Mouse (Mus musculus): Measurements from ENCODE around the gene Phka2. TPM values are rescaled to one million over a fixed set of nuclear protein-coding genes. Genes with fewer than 3 reads are reported as not detected.

Gene Phka2
- total and polyA plus RNA-seq, 2 experiments, result 15.2 to 28.6 TPM

GRCm38 (mm10) chrX:160516027-160516426 lies 14.1 kb downstream of the Phka2 start:
- no peak overlapping the region for H3K27ac ChIP-seq (replicated peaks; ENCODE audit: insufficient read depth, low read depth, low read length)
- no peak for DNase-seq (ENCODE audit: extremely low read depth, low read depth, low spot score)
- H3K79me2 ChIP-seq (ENCODE audit: control insufficient read depth, insufficient read depth, low read length), result no peaks in the 10 kb centered on the region
- H3K9ac ChIP-seq (ENCODE audit: low read depth, low read length), result no peak overlapping the region
- no peak for TF ChIP-seq POLR2A (IDR thresholded peaks at IDR 0.05; ENCODE audit: extremely low read depth, insufficient read depth, low read length)
- TF ChIP-seq CTCF (IDR thresholded peaks at IDR 0.05; ENCODE audit: low read depth, low read length), result no peak
- no peaks in the 10 kb centered on the region for H3K27me3 ChIP-seq (ENCODE audit: control insufficient read depth, insufficient read depth, low read length)
- H3K4me1 ChIP-seq (ENCODE audit: control insufficient read depth, insufficient read depth, low read length), result no peaks in the 10 kb centered on the region
- H3K4me3 ChIP-seq (ENCODE audit: insufficient read depth, low read depth, low read length), result no peak overlapping the region
- H3K36me3 ChIP-seq (ENCODE audit: control insufficient read depth, insufficient read depth, low read length), result no peaks in the 10 kb centered on the region

- DNase-seq (ENCODE audit: extremely low read depth, low read depth, low spot score), result peak; percentile 2
- H3K9ac ChIP-seq (ENCODE audit: low read depth, low read length), result no peak overlapping the region
- no peak overlapping the region for H3K4me3 ChIP-seq (ENCODE audit: insufficient read depth, low read depth, low read length)
- TF ChIP-seq CTCF (IDR thresholded peaks at IDR 0.05; ENCODE audit: low read depth, low read length) (no peak), POLR2A (IDR thresholded peaks at IDR 0.05; ENCODE audit: extremely low read depth, insufficient read depth, low read length) (no peak)
- no peak overlapping the region for H3K27ac ChIP-seq (replicated peaks; ENCODE audit: insufficient read depth, low read depth, low read length)
- H3K36me3 ChIP-seq (ENCODE audit: control insufficient read depth, insufficient read depth, low read length), result peaks cover 4% of the 10 kb centered on the region; the same call in 1 of the 2 replicates
- H3K27me3 ChIP-seq (ENCODE audit: control insufficient read depth, insufficient read depth, low read length), result no peaks in the 10 kb centered on the region
- H3K4me1 ChIP-seq (ENCODE audit: control insufficient read depth, insufficient read depth, low read length), result peaks cover 3% of the 10 kb centered on the region; the same call in 1 of the 2 replicates
- H3K79me2 ChIP-seq (ENCODE audit: control insufficient read depth, insufficient read depth, low read length), result no peaks in the 10 kb centered on the region
- WGBS, result 90% methylated on average over 2 of the region's 2 CpGs
Measured at GRCm38 (mm10) chrX:160542772-160543171, 40.8 kb downstream of the Phka2 start.

- no peak for DNase-seq (ENCODE audit: extremely low read depth, low read depth, low spot score)
- Histone ChIP-seq H3K79me2 (ENCODE audit: control insufficient read depth, insufficient read depth, low read length) (no peaks in the 10 kb centered on the region), H3K4me3 (ENCODE audit: insufficient read depth, low read depth, low read length) (no peak overlapping the region), H3K9ac (ENCODE audit: low read depth, low read length) (no peak overlapping the region), H3K4me1 (ENCODE audit: control insufficient read depth, insufficient read depth, low read length) (peaks cover 3% of the 10 kb centered on the region; the same call in 1 of the 2 replicates), H3K27ac (replicated peaks; ENCODE audit: insufficient read depth, low read depth, low read length) (no peak overlapping the region), H3K36me3 (ENCODE audit: control insufficient read depth, insufficient read depth, low read length) (peaks cover 3% of the 10 kb centered on the region; the same call in 1 of the 2 replicates), H3K27me3 (ENCODE audit: control insufficient read depth, insufficient read depth, low read length) (no peaks in the 10 kb centered on the region)
- TF ChIP-seq CTCF (IDR thresholded peaks at IDR 0.05; ENCODE audit: low read depth, low read length), result no peak
- TF ChIP-seq POLR2A (IDR thresholded peaks at IDR 0.05; ENCODE audit: extremely low read depth, insufficient read depth, low read length), result no peak
- 87% methylated on average over 1 of the region's 1 CpGs for WGBS
Measured at GRCm38 (mm10) chrX:160548875-160549274, 46.9 kb downstream of the Phka2 start.

- no peak overlapping the region for H3K9ac ChIP-seq (ENCODE audit: low read depth, low read length)
- no peaks in the 10 kb centered on the region for H3K4me1 ChIP-seq (ENCODE audit: control insufficient read depth, insufficient read depth, low read length)
- H3K27ac ChIP-seq (replicated peaks; ENCODE audit: insufficient read depth, low read depth, low read length), result no peak overlapping the region
- no peak overlapping the region for H3K4me3 ChIP-seq (ENCODE audit: insufficient read depth, low read depth, low read length)
- H3K36me3 ChIP-seq (ENCODE audit: control insufficient read depth, insufficient read depth, low read length), result peaks cover 12% of the 10 kb centered on the region
- no peaks in the 10 kb centered on the region for H3K27me3 ChIP-seq (ENCODE audit: control insufficient read depth, insufficient read depth, low read length)
- DNase-seq (ENCODE audit: extremely low read depth, low read depth, low spot score), result no peak
- H3K79me2 ChIP-seq (ENCODE audit: control insufficient read depth, insufficient read depth, low read length), result no peaks in the 10 kb centered on the region
- no peak for TF ChIP-seq POLR2A (IDR thresholded peaks at IDR 0.05; ENCODE audit: extremely low read depth, insufficient read depth, low read length)
- TF ChIP-seq CTCF (IDR thresholded peaks at IDR 0.05; ENCODE audit: low read depth, low read length), result no peak
- WGBS, result 86% methylated on average over 4 of the region's 4 CpGs
Measured at GRCm38 (mm10) chrX:160552066-160552465, 50.1 kb downstream of the Phka2 start.

- Histone ChIP-seq H3K4me1 (ENCODE audit: control insufficient read depth, insufficient read depth, low read length) (no peaks in the 10 kb centered on the region), H3K27me3 (ENCODE audit: control insufficient read depth, insufficient read depth, low read length) (no peaks in the 10 kb centered on the region), H3K9ac (ENCODE audit: low read depth, low read length) (no peak overlapping the region), H3K79me2 (ENCODE audit: control insufficient read depth, insufficient read depth, low read length) (no peaks in the 10 kb centered on the region), H3K27ac (replicated peaks; ENCODE audit: insufficient read depth, low read depth, low read length) (no peak overlapping the region), H3K4me3 (ENCODE audit: insufficient read depth, low read depth, low read length) (no peak overlapping the region), H3K36me3 (ENCODE audit: control insufficient read depth, insufficient read depth, low read length) (peaks cover 3% of the 10 kb centered on the region; the same call in 1 of the 2 replicates)
- no peak for DNase-seq (ENCODE audit: extremely low read depth, low read depth, low spot score)
- WGBS, result 88% methylated on average over 5 of the region's 5 CpGs
- TF ChIP-seq CTCF (IDR thresholded peaks at IDR 0.05; ENCODE audit: low read depth, low read length) (no peak), POLR2A (IDR thresholded peaks at IDR 0.05; ENCODE audit: extremely low read depth, insufficient read depth, low read length) (no peak)
Measured at GRCm38 (mm10) chrX:160583589-160583988, 81.6 kb downstream of the Phka2 start.

- H3K4me1 ChIP-seq (ENCODE audit: control insufficient read depth, insufficient read depth, low read length), result no peaks in the 10 kb centered on the region
- DNase-seq (ENCODE audit: extremely low read depth, low read depth, low spot score), result no peak
- no peak overlapping the region for H3K27ac ChIP-seq (replicated peaks; ENCODE audit: insufficient read depth, low read depth, low read length)
- no peak overlapping the region for H3K9ac ChIP-seq (ENCODE audit: low read depth, low read length)
- no peak for TF ChIP-seq POLR2A (IDR thresholded peaks at IDR 0.05; ENCODE audit: extremely low read depth, insufficient read depth, low read length)
- WGBS, result 98% methylated on average over 4 of the region's 4 CpGs
- no peaks in the 10 kb centered on the region for H3K27me3 ChIP-seq (ENCODE audit: control insufficient read depth, insufficient read depth, low read length)
- H3K79me2 ChIP-seq (ENCODE audit: control insufficient read depth, insufficient read depth, low read length), result no peaks in the 10 kb centered on the region
- no peak overlapping the region for H3K4me3 ChIP-seq (ENCODE audit: insufficient read depth, low read depth, low read length)
- peaks cover 3% of the 10 kb centered on the region; the same call in 1 of the 2 replicates for H3K36me3 ChIP-seq (ENCODE audit: control insufficient read depth, insufficient read depth, low read length)
Measured at GRCm38 (mm10) chrX:160584148-160584838, 82.3 kb downstream of the Phka2 start.
